Mouse (Mus musculus) C2C12 (cell line): ENCODE data around the gene Lpp.
A peak's percentile ranks its signal among the peaks of the same experiment; 100 is the strongest.

Experiments used
- CEBPB ChIP-seq: IDR thresholded peaks from one replicate; pipeline ENCODE4 v1.6.1; 2011; ENCODE audit warnings: low read depth, mild to moderate bottlenecking, control low read depth, moderate library complexity
- CTCF ChIP-seq: IDR thresholded peaks from one replicate; pipeline ENCODE4 v1.5.1; 2011; ENCODE audit not compliant: control insufficient read depth, insufficient read depth, insufficient read length
- FOSL1 ChIP-seq: IDR thresholded peaks from one replicate; pipeline ENCODE4 v1.8.0; 2011; ENCODE audit warnings: mild to moderate bottlenecking, low read length; ENCODE audit not compliant: poor library complexity, insufficient read depth, severe bottlenecking
- MAX ChIP-seq: IDR thresholded peaks from one replicate; pipeline ENCODE4 v1.6.1; 2011; ENCODE audit warnings: mild to moderate bottlenecking, control low read depth
- MYOD1 ChIP-seq: IDR thresholded peaks from one replicate; pipeline ENCODE4 v1.6.1; 2011; ENCODE audit warnings: low read depth; ENCODE audit not compliant: control insufficient read depth, insufficient read length
- MYOG ChIP-seq: IDR thresholded peaks from one replicate; pipeline ENCODE4 v1.6.1; 2011; ENCODE audit not compliant: control insufficient read depth, insufficient read length; ENCODE audit errors: extremely low read depth
- USF1 ChIP-seq: IDR thresholded peaks from one replicate; pipeline ENCODE4 v1.6.1; 2011; ENCODE audit warnings: low read depth, mild to moderate bottlenecking, control low read depth, moderate library complexity

- TF ChIP-seq CTCF (no peak), MAX (no peak), USF1 (no peak), CEBPB (peak; percentile 31), MYOG (no peak), MYOD1 (no peak), FOSL1 (no peak)
Measured at GRCm38 (mm10) chr16:24678942-24679341, 285.6 kb downstream of the Lpp start.
